Mouse (Mus musculus) midbrain, embryonic 13.5 days (tissue): ENCODE data around the gene Fras1. TPM values are rescaled to one million over a fixed set of nuclear protein-coding genes. Genes with fewer than 3 reads are reported as not detected.

Experiments
- ATAC-seq: fragments of 200-750 bp; cut with Nextera tagmentation; 2 replicates; pipeline ENCODE4 v1.8.0; 2017; ENCODE audit warnings: mild to moderate bottlenecking, moderate TSS enrichment, moderate library complexity
- H3K27ac ChIP-seq: fragments of 300-500 bp; sonication (generic); 2 replicates; pipeline ENCODE4 v1.5.1; 2015; ENCODE audit warnings: inconsistent platforms, mild to moderate bottlenecking, moderate library complexity
- H3K27me3 ChIP-seq: fragments of 300-500 bp; sonication (generic); 2 replicates; pipeline ENCODE4 v1.6.1; 2015; ENCODE audit warnings: mild to moderate bottlenecking, inconsistent platforms
- H3K36me3 ChIP-seq: fragments of 300-500 bp; sonication (generic); 2 replicates; pipeline ENCODE4 v1.6.1; 2015; ENCODE audit warnings: mild to moderate bottlenecking, inconsistent platforms
- H3K4me1 ChIP-seq: fragments of 300-500 bp; sonication (generic); replicated peaks from 2 replicates; pipeline ENCODE4 v1.6.1; 2015; ENCODE audit warnings: inconsistent platforms
- H3K4me2 ChIP-seq: fragments of 300-500 bp; sonication (generic); replicated peaks from 2 replicates; pipeline ENCODE4 v1.6.1; 2015; ENCODE audit warnings: moderate library complexity, mild to moderate bottlenecking, inconsistent platforms
- H3K4me3 ChIP-seq: fragments of 300-500 bp; sonication (generic); replicated peaks from 2 replicates; pipeline ENCODE4 v1.5.1; 2015; ENCODE audit warnings: mild to moderate bottlenecking, inconsistent platforms
- H3K9ac ChIP-seq: fragments of 300-500 bp; sonication (generic); replicated peaks from 2 replicates; pipeline ENCODE4 v1.6.1; 2015; ENCODE audit warnings: mild to moderate bottlenecking, inconsistent platforms
- H3K9me3 ChIP-seq: fragments of 300-500 bp; sonication (generic); 2 replicates; pipeline ENCODE4 v1.6.1; 2016; ENCODE audit warnings: mild to moderate bottlenecking, inconsistent platforms
- WGBS: fragments of 180-500 bp; shearing (Covaris S2); methylation state at CpG from one replicate; pipeline ENCODE4 v1.1.7; 2015; 5-methylcytosine and 5-hydroxymethylcytosine counted together
- polyA plus RNA-seq: library from polyadenylated mRNA; unstranded; fragments of >200 nt; fragmentation: Nextera tagmentation; extraction: Ambion mirVana; gene quantifications from 2 replicates; pipeline ENCODE4 v1.2.1, GENCODE M21; 2015

The Fras1 gene
- polyA plus RNA-seq, 1 experiment from 2014 or later, result 5.4 TPM

DNA sequence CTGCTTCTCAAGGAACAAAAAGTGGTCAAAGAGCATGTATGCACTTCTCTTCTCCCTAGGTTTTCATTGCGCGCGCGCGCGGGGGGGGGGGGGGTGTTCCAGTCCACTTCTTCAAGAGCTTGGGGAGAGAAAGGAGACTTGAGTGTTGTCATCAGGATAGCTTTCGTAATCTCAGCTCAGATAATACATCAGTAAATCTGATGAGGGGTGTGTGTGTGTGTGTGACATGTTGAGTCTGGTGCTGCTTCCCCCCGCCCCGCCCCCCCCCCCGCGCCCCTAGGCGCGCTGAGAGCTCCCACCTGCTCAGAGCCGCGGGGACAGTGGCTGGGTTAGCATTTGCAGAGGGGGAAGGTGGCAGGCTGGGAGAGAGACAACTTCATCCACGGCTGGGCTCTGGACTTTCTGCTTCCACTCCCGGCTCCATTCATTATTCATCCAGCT is 1.7 kb downstream of the Fras1 start:
- Histone ChIP-seq H3K4me1 (peaks cover 24% of the 10 kb centered on the region), H3K4me2 (peak overlapping the region; percentile 96), H3K4me3 (peak overlapping the region; percentile 65), H3K9me3 (no peaks in the 10 kb centered on the region), H3K27me3 (peaks cover 11% of the 10 kb centered on the region; the same call in 1 of the 2 replicates), H3K36me3 (no peaks in the 10 kb centered on the region), H3K9ac (peak overlapping the region; percentile 73; the same call in 1 of the 2 replicates), H3K27ac (no peak overlapping the region)
- 0% methylated on average over 16 of the region's 17 CpGs for WGBS
- peak; percentile 25 for ATAC-seq

- H3K9ac ChIP-seq, result no peak overlapping the region
- H3K27ac ChIP-seq, result no peak overlapping the region
- H3K4me2 ChIP-seq, result peak overlapping the region; percentile 96
- ATAC-seq, result no peak
- 59% methylated on average over 4 of the region's 4 CpGs for WGBS
- H3K4me3 ChIP-seq, result peak overlapping the region; percentile 65; the same call in 1 of the 2 replicates
- H3K27me3 ChIP-seq, result peaks cover 11% of the 10 kb centered on the region; the same call in 1 of the 2 replicates
- H3K36me3 ChIP-seq, result no peaks in the 10 kb centered on the region
- H3K9me3 ChIP-seq, result no peaks in the 10 kb centered on the region
- H3K4me1 ChIP-seq, result peaks cover 24% of the 10 kb centered on the region
Measured at GRCm38 (mm10) chr5:96376216-96376615, 2.5 kb downstream of the Fras1 start.

DNA sequence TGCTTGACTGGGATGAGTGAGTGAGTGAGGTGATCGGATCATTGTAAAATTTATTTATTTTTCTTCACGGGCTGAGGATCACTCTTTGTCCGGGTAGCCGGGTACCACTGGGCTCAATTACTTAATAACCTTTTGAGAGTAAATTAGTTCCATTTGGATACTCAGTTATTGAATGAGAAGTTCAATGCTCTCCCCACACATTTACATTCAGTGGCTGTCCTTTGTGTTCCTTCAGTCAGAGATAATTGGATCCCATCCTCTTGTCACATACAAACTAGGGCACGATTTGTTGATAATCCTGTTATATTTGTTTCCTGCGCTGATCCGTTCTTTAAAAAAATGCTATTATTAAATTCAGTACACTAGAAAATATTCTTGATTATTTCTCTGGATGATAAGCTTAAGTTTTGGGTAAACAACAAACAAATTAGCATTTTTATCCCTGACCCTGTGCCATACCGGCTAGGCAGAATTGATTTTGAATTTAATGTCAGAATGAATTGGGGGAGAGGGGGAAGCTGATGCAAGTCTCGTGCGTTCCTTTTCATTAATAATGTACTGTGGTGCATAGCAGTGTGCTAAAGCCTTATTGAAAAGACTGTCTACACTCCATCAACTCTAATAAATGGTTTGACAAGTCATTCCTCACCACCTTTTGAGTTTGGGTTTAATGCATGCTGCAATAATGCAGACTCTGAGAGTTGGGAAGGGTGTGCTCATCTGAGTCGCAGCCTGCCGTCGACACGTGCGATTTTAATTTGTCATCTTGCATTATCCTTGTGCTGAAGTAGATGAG is 12.6 kb downstream of the Fras1 start:
- peak overlapping the region; percentile 26; the same call in 1 of the 2 replicates for H3K27ac ChIP-seq
- H3K36me3 ChIP-seq, result no peaks in the 10 kb centered on the region
- H3K4me1 ChIP-seq, result peaks cover 5% of the 10 kb centered on the region
- H3K27me3 ChIP-seq, result no peaks in the 10 kb centered on the region
- 35% methylated on average over 15 of the region's 15 CpGs for WGBS
- no peak overlapping the region for H3K4me2 ChIP-seq
- no peak overlapping the region for H3K9ac ChIP-seq
- H3K4me3 ChIP-seq, result no peak overlapping the region
- no peaks in the 10 kb centered on the region for H3K9me3 ChIP-seq
- ATAC-seq, result peak; percentile 75

GRCm38 (mm10) chr5:96388306-96388705 is 14.6 kb downstream of the Fras1 start:
- Histone ChIP-seq H3K27me3 (no peaks in the 10 kb centered on the region), H3K4me3 (no peak overlapping the region), H3K27ac (no peak overlapping the region), H3K9ac (no peak overlapping the region), H3K9me3 (no peaks in the 10 kb centered on the region), H3K4me1 (peaks cover 5% of the 10 kb centered on the region), H3K36me3 (no peaks in the 10 kb centered on the region), H3K4me2 (no peak overlapping the region)
- no peak for ATAC-seq
- WGBS, result 87% methylated on average over 8 of the region's 8 CpGs

- H3K4me1 ChIP-seq, result peaks cover 5% of the 10 kb centered on the region
- no peak overlapping the region for H3K27ac ChIP-seq
- 93% methylated on average over 11 of the region's 11 CpGs for WGBS
- H3K4me3 ChIP-seq, result no peak overlapping the region
- H3K27me3 ChIP-seq, result no peaks in the 10 kb centered on the region
- no peak for ATAC-seq
- no peak overlapping the region for H3K4me2 ChIP-seq
- H3K9ac ChIP-seq, result no peak overlapping the region
- H3K36me3 ChIP-seq, result no peaks in the 10 kb centered on the region
- no peaks in the 10 kb centered on the region for H3K9me3 ChIP-seq
Measured at GRCm38 (mm10) chr5:96389963-96390623, 16.3 kb downstream of the Fras1 start.

- H3K4me2 ChIP-seq, result no peak overlapping the region
- no peak for ATAC-seq
- no peaks in the 10 kb centered on the region for H3K9me3 ChIP-seq
- H3K9ac ChIP-seq, result no peak overlapping the region
- H3K36me3 ChIP-seq, result no peaks in the 10 kb centered on the region
- no peaks in the 10 kb centered on the region for H3K27me3 ChIP-seq
- whole genome bisulfite sequencing, result 90% methylated on average over 4 of the region's 4 CpGs
- H3K27ac ChIP-seq, result no peak overlapping the region
- peaks cover 6% of the 10 kb centered on the region for H3K4me1 ChIP-seq
- no peak overlapping the region for H3K4me3 ChIP-seq
Measured at GRCm38 (mm10) chr5:96391086-96391485, 17.3 kb downstream of the Fras1 start.

- no peak overlapping the region for H3K9ac ChIP-seq
- H3K36me3 ChIP-seq, result no peaks in the 10 kb centered on the region
- no peaks in the 10 kb centered on the region for H3K9me3 ChIP-seq
- H3K4me3 ChIP-seq, result no peak overlapping the region
- no peak for ATAC-seq
- H3K27me3 ChIP-seq, result no peaks in the 10 kb centered on the region
- 97% methylated on average over 4 of the region's 4 CpGs for WGBS
- no peak overlapping the region for H3K4me2 ChIP-seq
- no peak overlapping the region for H3K27ac ChIP-seq
- H3K4me1 ChIP-seq, result peaks cover 5% of the 10 kb centered on the region; the same call in 1 of the 2 replicates
Measured at GRCm38 (mm10) chr5:96394947-96395346, 21.2 kb downstream of the Fras1 start.

GRCm38 (mm10) chr5:96395786-96396650 is 22.3 kb downstream of the Fras1 start:
- Histone ChIP-seq H3K4me3 (no peak overlapping the region), H3K27ac (no peak overlapping the region), H3K4me1 (peaks cover 5% of the 10 kb centered on the region; the same call in 1 of the 2 replicates), H3K4me2 (no peak overlapping the region), H3K9ac (no peak overlapping the region), H3K36me3 (no peaks in the 10 kb centered on the region), H3K27me3 (no peaks in the 10 kb centered on the region), H3K9me3 (no peaks in the 10 kb centered on the region)
- 42% methylated on average over 5 of the region's 5 CpGs for WGBS
- 0 out of 2 replicates have a peak, but pooled peaks have one; percentile 56 for ATAC-seq

- H3K4me2 ChIP-seq, result no peak overlapping the region
- no peak overlapping the region for H3K9ac ChIP-seq
- H3K9me3 ChIP-seq, result no peaks in the 10 kb centered on the region
- 71% methylated on average over 3 of the region's 3 CpGs for WGBS
- no peak for ATAC-seq
- H3K36me3 ChIP-seq, result no peaks in the 10 kb centered on the region
- peaks cover 8% of the 10 kb centered on the region; the same call in 1 of the 2 replicates for H3K4me1 ChIP-seq
- no peak overlapping the region for H3K27ac ChIP-seq
- H3K27me3 ChIP-seq, result no peaks in the 10 kb centered on the region
- no peak overlapping the region for H3K4me3 ChIP-seq
Measured at GRCm38 (mm10) chr5:96402555-96402954, 28.8 kb downstream of the Fras1 start.

DNA sequence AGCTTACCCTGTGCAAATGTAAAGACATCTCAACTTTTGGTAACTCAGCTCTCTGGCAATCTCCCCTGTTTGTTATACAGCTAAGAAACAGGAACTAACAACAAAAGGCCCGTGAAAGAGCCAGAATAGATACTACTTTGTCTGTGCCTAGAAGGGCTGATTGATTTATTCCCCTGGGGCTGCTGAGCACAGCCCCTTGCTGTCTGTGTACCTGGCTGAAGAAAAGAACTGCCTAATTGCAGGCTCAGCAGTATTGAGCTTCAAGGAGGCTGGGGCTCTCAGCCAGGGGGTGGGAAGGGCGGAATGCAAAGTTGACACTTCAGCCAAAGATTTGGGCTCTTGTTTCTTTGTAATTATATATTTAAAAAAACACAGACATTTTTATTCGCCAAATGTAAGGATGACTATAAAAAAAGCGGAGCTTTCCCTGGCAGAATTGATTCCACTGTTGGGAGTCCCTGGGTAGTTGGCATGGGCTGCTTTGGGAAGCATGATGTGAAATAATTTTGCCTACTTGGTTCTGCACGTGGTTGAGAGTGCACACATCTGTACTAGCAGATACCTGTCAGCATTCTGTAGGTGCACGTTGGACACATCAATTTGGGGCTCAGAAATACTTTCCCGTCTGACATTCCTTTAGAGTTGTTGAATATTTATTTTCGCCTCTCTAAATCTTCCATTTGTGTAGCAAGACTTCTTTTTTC is 31.5 kb downstream of the Fras1 start:
- Histone ChIP-seq H3K9ac (no peak overlapping the region), H3K36me3 (no peaks in the 10 kb centered on the region), H3K9me3 (no peaks in the 10 kb centered on the region), H3K27ac (no peak overlapping the region), H3K4me2 (no peak overlapping the region), H3K4me3 (no peak overlapping the region), H3K27me3 (no peaks in the 10 kb centered on the region), H3K4me1 (peaks cover 8% of the 10 kb centered on the region; the same call in 1 of the 2 replicates)
- WGBS, result 74% methylated on average over 8 of the region's 8 CpGs
- ATAC-seq, result peak; percentile 78

DNA sequence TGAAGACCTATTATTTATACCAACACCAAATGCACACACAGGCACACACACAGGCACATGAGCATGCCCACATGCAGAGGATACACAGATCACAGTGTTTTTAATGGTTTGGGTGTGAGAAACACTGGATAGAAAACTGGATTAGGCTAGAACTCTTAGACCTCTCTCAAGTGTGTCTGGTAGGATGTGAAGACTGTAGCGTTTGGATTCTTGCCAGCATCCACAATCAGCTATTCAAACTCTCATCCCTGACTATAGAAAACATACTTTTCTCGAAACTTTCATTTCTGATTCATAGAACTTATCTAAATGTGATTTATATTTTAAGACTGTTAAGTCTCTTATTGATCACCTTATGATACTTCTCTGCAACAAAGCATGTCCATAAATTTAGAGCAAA is 34.5 kb downstream of the Fras1 start:
- WGBS, result 86% methylated on average over 2 of the region's 2 CpGs
- H3K4me2 ChIP-seq, result no peak overlapping the region
- no peak overlapping the region for H3K27ac ChIP-seq
- H3K27me3 ChIP-seq, result no peaks in the 10 kb centered on the region
- ATAC-seq, result no peak
- no peak overlapping the region for H3K9ac ChIP-seq
- no peaks in the 10 kb centered on the region for H3K36me3 ChIP-seq
- H3K4me1 ChIP-seq, result peaks cover 8% of the 10 kb centered on the region; the same call in 1 of the 2 replicates
- no peaks in the 10 kb centered on the region for H3K9me3 ChIP-seq
- no peak overlapping the region for H3K4me3 ChIP-seq
